Mouse (Mus musculus) ES-E14 (cell line): ENCODE data around the gene Nfyb.

Experiments
- HCFC1 ChIP-seq: IDR thresholded peaks from 2 replicates; pipeline ENCODE4 v1.6.1; 2012; ENCODE audit warnings: low read length, inconsistent platforms, borderline replicate concordance; ENCODE audit not compliant: insufficient read depth
- MAFK ChIP-seq: IDR thresholded peaks from 2 replicates; pipeline ENCODE4 v1.6.1; 2014; ENCODE audit warnings: mild to moderate bottlenecking, low read depth, low read length, inconsistent platforms; ENCODE audit not compliant: insufficient read depth
- ZC3H11A ChIP-seq: IDR thresholded peaks from 2 replicates; pipeline ENCODE4 v1.6.1; 2012; ENCODE audit warnings: low read depth, mild to moderate bottlenecking, inconsistent platforms, low read length, borderline replicate concordance

- TF ChIP-seq ZC3H11A: no peak
- TF ChIP-seq MAFK: no peak
- TF ChIP-seq HCFC1: no peak
These were observed 18.6 kb downstream of the Nfyb start for GRCm38 (mm10) chr10:82745301-82745700.
